Mouse (Mus musculus): ENCODE data around the gene Samsn1. TPM values are rescaled to one million over a fixed set of nuclear protein-coding genes. Genes with fewer than 3 reads are reported as not detected.

Gene Samsn1
- total and polyA plus RNA-seq, 2 experiments = 0.24 to 0.65 TPM

DNA sequence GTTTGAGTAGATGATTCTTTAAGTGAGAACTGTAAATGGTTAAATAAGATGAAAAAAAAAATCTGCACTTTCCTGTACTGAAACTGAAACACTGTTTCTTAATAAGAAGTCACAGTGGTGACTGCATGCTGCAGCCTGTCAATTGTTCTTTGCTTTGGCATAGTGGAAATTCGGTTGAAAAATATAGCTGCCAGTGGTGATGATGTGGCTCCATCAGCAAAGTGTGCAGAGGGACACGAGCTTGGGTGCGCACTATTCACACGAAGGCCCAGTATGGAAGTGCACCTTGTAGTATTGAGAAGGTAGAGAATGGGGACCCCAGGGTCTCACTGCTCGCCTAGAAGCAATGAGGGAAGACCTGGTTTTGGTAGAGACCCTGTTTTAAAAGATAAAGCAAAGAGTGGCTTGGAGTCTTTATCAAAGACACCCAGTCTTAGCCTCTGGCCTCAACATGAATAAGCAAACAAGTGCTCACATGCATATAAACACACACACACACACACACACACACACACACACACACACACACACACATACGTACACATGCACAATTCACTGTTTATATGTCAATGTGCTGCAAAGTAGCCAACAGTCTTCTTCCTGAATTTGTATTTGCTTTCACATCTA lies 18.4 kb upstream of the Samsn1 start:
- 82% methylated on average over 6 of the region's 6 CpGs for WGBS
- Histone ChIP-seq H3K27ac (replicated peaks; ENCODE audit: insufficient read depth, low read depth, low read length) (no peak overlapping the region), H3K36me3 (ENCODE audit: control insufficient read depth, insufficient read depth, low read length) (no peaks in the 10 kb centered on the region), H3K4me3 (ENCODE audit: insufficient read depth, low read depth, low read length) (no peak overlapping the region), H3K9ac (ENCODE audit: low read depth, low read length) (no peak overlapping the region), H3K4me1 (ENCODE audit: control insufficient read depth, insufficient read depth, low read length) (no peaks in the 10 kb centered on the region), H3K27me3 (ENCODE audit: control insufficient read depth, insufficient read depth, low read length) (no peaks in the 10 kb centered on the region), H3K79me2 (ENCODE audit: control insufficient read depth, insufficient read depth, low read length) (no peaks in the 10 kb centered on the region)
- no peak for DNase-seq (ENCODE audit: extremely low read depth, low read depth, low spot score)
- TF ChIP-seq POLR2A (IDR thresholded peaks at IDR 0.05; ENCODE audit: extremely low read depth, insufficient read depth, low read length) = no peak
- TF ChIP-seq CTCF (IDR thresholded peaks at IDR 0.05; ENCODE audit: low read depth, low read length) = no peak

DNA sequence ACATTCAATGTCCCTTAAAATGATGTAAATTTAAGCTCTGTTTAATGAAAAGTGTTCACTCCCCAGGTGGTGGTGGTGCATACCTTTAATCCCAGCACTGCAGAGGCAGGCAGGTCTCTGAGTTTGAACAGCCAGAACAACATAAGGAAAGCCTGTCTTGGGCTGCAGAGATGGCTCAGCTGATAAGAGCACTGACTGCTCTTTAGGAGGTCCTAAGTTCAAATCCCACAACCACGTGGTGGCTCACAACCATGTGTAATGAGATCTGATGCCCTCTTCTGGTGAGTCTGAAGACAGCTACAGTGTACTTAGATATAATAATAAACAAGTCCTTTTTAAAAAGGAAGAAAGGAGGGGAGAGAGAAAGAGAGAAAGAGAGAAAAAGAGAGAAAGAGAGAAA lies 2.9 kb downstream of the Samsn1 start:
- no peaks in the 10 kb centered on the region for H3K79me2 ChIP-seq (ENCODE audit: control insufficient read depth, insufficient read depth, low read length)
- H3K9ac ChIP-seq (ENCODE audit: low read depth, low read length) = no peak overlapping the region
- peak; percentile 6 for DNase-seq (ENCODE audit: extremely low read depth, low read depth, low spot score)
- no peak overlapping the region for H3K27ac ChIP-seq (replicated peaks; ENCODE audit: insufficient read depth, low read depth, low read length)
- no peaks in the 10 kb centered on the region for H3K27me3 ChIP-seq (ENCODE audit: control insufficient read depth, insufficient read depth, low read length)
- 33% methylated on average over 1 of the region's 1 CpGs for WGBS
- TF ChIP-seq CTCF (IDR thresholded peaks at IDR 0.05; ENCODE audit: low read depth, low read length) = no peak
- no peak overlapping the region for H3K4me3 ChIP-seq (ENCODE audit: insufficient read depth, low read depth, low read length)
- H3K4me1 ChIP-seq (ENCODE audit: control insufficient read depth, insufficient read depth, low read length) = no peaks in the 10 kb centered on the region
- H3K36me3 ChIP-seq (ENCODE audit: control insufficient read depth, insufficient read depth, low read length) = no peaks in the 10 kb centered on the region

DNA sequence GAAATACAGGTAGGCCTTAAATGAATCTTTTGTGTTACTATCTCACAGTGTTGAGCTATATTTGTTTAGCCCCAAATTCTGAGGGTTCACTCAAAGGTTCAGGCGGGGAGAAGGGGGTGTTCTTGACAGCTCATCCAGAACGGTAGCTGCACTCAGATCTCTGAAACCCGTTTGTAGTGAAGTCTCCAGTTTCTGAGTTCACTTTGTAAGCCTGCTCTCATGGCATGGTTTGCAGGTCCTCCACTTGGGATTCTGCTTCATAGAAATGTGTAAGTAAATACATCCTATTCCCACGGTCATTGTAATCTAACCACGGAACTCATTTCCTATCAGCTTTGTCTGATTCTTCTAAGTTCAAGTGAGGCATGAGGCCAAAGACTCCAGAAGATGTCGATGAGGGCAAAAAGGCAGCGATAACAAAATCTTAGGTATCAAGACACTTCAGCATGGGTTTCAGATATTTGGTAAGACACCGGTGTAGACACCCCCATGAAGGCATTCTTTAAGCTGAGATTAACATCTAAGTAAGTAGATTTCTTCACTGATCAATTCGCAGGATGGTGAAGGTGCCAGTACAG lies 18.2 kb downstream of the Samsn1 start:
- H3K4me3 ChIP-seq (ENCODE audit: insufficient read depth, low read depth, low read length) = no peak overlapping the region
- no peak for TF ChIP-seq POLR2A (IDR thresholded peaks at IDR 0.05; ENCODE audit: extremely low read depth, insufficient read depth, low read length)
- no peak for TF ChIP-seq CTCF (IDR thresholded peaks at IDR 0.05; ENCODE audit: low read depth, low read length)
- no peak overlapping the region for H3K27ac ChIP-seq (replicated peaks; ENCODE audit: insufficient read depth, low read depth, low read length)
- WGBS = 83% methylated on average over 9 of the region's 9 CpGs
- H3K4me1 ChIP-seq (ENCODE audit: control insufficient read depth, insufficient read depth, low read length) = no peaks in the 10 kb centered on the region
- H3K79me2 ChIP-seq (ENCODE audit: control insufficient read depth, insufficient read depth, low read length) = no peaks in the 10 kb centered on the region
- no peak for DNase-seq (ENCODE audit: extremely low read depth, low read depth, low spot score)
- no peak overlapping the region for H3K9ac ChIP-seq (ENCODE audit: low read depth, low read length)
- H3K27me3 ChIP-seq (ENCODE audit: control insufficient read depth, insufficient read depth, low read length) = no peaks in the 10 kb centered on the region
- no peaks in the 10 kb centered on the region for H3K36me3 ChIP-seq (ENCODE audit: control insufficient read depth, insufficient read depth, low read length)

DNA sequence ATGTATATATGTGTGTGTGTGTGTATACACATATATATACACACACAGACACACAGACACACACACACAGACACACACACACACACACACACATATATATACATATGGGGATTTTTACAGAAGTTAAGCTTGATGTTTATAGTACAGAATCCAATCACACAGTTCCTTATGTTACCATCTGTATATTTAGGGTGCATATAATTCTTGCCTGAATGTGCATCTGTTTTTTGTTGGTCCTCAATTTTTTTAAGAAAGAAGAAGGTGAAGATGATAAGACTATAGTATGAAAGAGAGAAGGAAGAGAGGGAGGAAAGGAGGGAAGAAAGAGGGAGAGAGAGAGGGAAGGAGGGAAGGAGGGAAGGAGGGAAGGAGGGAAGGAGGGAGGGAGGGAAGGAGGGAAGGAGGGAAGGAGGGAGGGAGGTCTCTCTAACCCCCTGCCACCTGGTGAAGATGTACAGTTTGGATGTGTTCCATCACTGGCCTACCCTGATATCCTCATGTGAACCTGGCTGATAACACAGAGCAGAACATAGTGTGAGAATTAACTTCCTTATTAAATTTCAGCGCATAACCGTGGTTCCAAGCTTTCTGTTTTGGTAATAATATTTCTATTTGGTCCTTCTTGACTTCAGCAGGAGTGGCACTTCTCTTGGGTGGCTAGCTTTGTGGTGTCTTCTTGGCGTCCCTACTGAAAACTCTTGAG lies 19.1 kb downstream of the Samsn1 start:
- Histone ChIP-seq H3K27ac (replicated peaks; ENCODE audit: insufficient read depth, low read depth, low read length) (no peak overlapping the region), H3K9ac (ENCODE audit: low read depth, low read length) (no peak overlapping the region)

DNA sequence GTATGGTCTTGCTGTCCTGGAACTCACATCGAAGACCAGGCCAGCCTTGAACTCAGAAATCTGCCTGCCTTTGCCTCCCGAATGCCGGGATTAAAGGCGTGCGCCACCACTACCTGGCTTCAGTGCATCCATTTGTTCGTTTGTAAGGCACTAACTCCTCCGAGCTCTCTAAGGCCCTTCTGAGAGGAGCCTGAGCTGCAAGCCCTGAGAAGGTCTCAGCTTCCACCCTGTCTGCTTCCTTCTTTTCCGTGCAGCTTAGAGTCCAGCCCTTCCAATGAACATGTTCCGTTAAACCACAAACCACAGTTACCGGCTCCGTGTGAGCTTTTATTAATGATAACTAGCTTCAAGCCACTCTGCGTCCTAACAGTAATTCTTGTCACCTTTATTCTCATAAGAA lies 19.8 kb downstream of the Samsn1 start:
- no peak overlapping the region for H3K9ac ChIP-seq (ENCODE audit: low read depth, low read length)
- DNase-seq (ENCODE audit: extremely low read depth, low read depth, low spot score) = no peak
- WGBS = 84% methylated on average over 12 of the region's 12 CpGs
- TF ChIP-seq CTCF (IDR thresholded peaks at IDR 0.05; ENCODE audit: low read depth, low read length) = no peak
- no peak for TF ChIP-seq POLR2A (IDR thresholded peaks at IDR 0.05; ENCODE audit: extremely low read depth, insufficient read depth, low read length)
- H3K27me3 ChIP-seq (ENCODE audit: control insufficient read depth, insufficient read depth, low read length) = no peaks in the 10 kb centered on the region
- H3K27ac ChIP-seq (replicated peaks; ENCODE audit: insufficient read depth, low read depth, low read length) = no peak overlapping the region
- no peaks in the 10 kb centered on the region for H3K79me2 ChIP-seq (ENCODE audit: control insufficient read depth, insufficient read depth, low read length)
- H3K36me3 ChIP-seq (ENCODE audit: control insufficient read depth, insufficient read depth, low read length) = no peaks in the 10 kb centered on the region
- H3K4me3 ChIP-seq (ENCODE audit: insufficient read depth, low read depth, low read length) = no peak overlapping the region
- H3K4me1 ChIP-seq (ENCODE audit: control insufficient read depth, insufficient read depth, low read length) = no peaks in the 10 kb centered on the region

More for the DNA sequence above, 19.1 kb downstream of the Samsn1 start:
- no peaks in the 10 kb centered on the region for H3K36me3 ChIP-seq (ENCODE audit: control insufficient read depth, insufficient read depth, low read length)
- H3K4me3 ChIP-seq (ENCODE audit: insufficient read depth, low read depth, low read length) = no peak overlapping the region
- no peak for TF ChIP-seq CTCF (IDR thresholded peaks at IDR 0.05; ENCODE audit: low read depth, low read length)
- no peak for TF ChIP-seq POLR2A (IDR thresholded peaks at IDR 0.05; ENCODE audit: extremely low read depth, insufficient read depth, low read length)
- DNase-seq (ENCODE audit: extremely low read depth, low read depth, low spot score) = no peak
- 86% methylated on average over 3 of the region's 3 CpGs for WGBS
- H3K27me3 ChIP-seq (ENCODE audit: control insufficient read depth, insufficient read depth, low read length) = no peaks in the 10 kb centered on the region
- no peaks in the 10 kb centered on the region for H3K4me1 ChIP-seq (ENCODE audit: control insufficient read depth, insufficient read depth, low read length)
- no peaks in the 10 kb centered on the region for H3K79me2 ChIP-seq (ENCODE audit: control insufficient read depth, insufficient read depth, low read length)

DNA sequence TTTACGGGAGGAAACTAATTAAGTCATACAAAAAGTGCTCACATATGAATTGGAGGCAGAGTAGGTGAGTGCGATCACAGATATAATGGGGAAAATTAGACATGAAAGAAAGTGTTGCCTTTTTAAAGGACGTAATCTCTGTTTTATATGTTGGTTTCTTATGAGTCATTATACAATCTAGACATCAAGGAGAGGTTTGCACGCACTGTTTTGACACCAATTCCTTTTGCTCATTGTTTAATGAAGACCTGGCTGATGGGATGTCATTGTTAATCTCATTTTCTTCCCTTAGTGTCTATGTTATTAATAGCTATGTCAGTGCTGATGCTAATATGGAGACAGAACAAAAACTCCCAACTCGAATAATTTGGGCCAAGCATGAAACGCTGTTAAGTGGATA lies 20.3 kb downstream of the Samsn1 start:
- TF ChIP-seq CTCF (IDR thresholded peaks at IDR 0.05; ENCODE audit: low read depth, low read length) = no peak
- no peak for TF ChIP-seq POLR2A (IDR thresholded peaks at IDR 0.05; ENCODE audit: extremely low read depth, insufficient read depth, low read length)
- H3K27me3 ChIP-seq (ENCODE audit: control insufficient read depth, insufficient read depth, low read length) = no peaks in the 10 kb centered on the region
- H3K9ac ChIP-seq (ENCODE audit: low read depth, low read length) = no peak overlapping the region
- 88% methylated on average over 6 of the region's 6 CpGs for WGBS
- no peak overlapping the region for H3K27ac ChIP-seq (replicated peaks; ENCODE audit: insufficient read depth, low read depth, low read length)
- no peak overlapping the region for H3K4me3 ChIP-seq (ENCODE audit: insufficient read depth, low read depth, low read length)
- no peaks in the 10 kb centered on the region for H3K79me2 ChIP-seq (ENCODE audit: control insufficient read depth, insufficient read depth, low read length)
- no peaks in the 10 kb centered on the region for H3K36me3 ChIP-seq (ENCODE audit: control insufficient read depth, insufficient read depth, low read length)
- no peak for DNase-seq (ENCODE audit: extremely low read depth, low read depth, low spot score)
- H3K4me1 ChIP-seq (ENCODE audit: control insufficient read depth, insufficient read depth, low read length) = no peaks in the 10 kb centered on the region

Data from liver, adult 2 months (tissue).